Comparison of ENCODE assay signal across 8 mouse cellular contexts in the genomic region with DNA sequence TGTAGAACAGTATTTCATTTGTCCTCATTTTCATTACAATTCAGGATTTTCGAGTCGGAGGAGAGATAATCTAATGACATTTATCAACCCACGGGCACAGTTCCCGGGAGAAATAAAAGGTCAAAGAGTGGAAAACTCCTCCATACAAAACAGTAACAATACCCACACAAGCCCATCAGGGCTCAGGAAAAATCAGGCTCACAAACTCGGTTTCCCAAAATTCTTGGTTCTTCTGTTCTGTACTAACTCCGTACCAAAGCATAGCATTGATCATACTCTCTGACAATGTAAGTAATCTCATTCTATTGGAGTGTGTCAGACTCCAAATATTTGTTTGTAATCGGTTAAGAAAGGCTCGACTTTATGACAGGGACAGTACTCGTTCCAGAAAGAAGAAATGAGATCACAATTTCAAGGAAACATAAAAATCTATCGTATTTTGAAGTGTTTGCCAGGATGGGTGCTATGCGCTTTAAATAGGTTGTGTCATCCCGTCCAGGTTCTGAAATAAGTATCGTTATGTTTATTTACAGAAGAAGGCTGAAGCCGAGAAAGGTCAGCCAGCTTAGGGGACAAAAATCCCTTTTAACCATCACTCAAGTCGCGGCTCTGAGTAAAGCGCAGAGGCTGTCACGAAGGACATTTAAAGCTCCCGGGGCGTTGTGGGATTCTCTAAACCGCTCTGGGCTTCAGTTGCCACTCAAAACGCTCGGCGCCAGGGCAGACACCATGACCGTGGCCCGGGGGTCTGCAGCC. TPM values are rescaled to one million over a fixed set of nuclear protein-coding genes. Genes with fewer than 3 reads are reported as not detected.
DNase-seq lines count a peak whose midpoint lies in the region; ATAC-seq and TF ChIP-seq lines count a peak whose summit lies in the region.

No protein-coding gene starts in this region.

- H3K9me3 ChIP-seq in megakaryocyte, embryonic 14.5 days = peaks cover 8% of the 10 kb centered on the region
- no peaks in the 10 kb centered on the region for H3K9me3 ChIP-seq in intestine, postnatal 0 days (ENCODE audit: control insufficient read depth)

- H3K4me2 ChIP-seq in intestine, postnatal 0 days (replicated peaks; ENCODE audit: low read depth) = peak overlapping the region; percentile 80

- no peak for TF ChIP-seq CTCF in intestine, postnatal 0 days (IDR thresholded peaks at IDR 0.05; ENCODE audit: low read depth)
- TF ChIP-seq CTCF in small intestine, adult 2 months (IDR thresholded peaks at IDR 0.05; ENCODE audit: extremely low read depth, insufficient read length, insufficient replicate concordance, low read depth, low read length) = no peak

- H3K4me1 ChIP-seq in megakaryocyte, embryonic 14.5 days = peaks cover 59% of the 10 kb centered on the region
- no peaks in the 10 kb centered on the region for H3K4me1 ChIP-seq in intestine, postnatal 0 days (replicated peaks; ENCODE audit: control insufficient read depth, insufficient read depth, low read length)
- peaks cover 12% of the 10 kb centered on the region for H3K4me1 ChIP-seq in small intestine, adult 2 months (ENCODE audit: control insufficient read depth, insufficient read depth, insufficient read length, low read length)

- WGBS in intestine, postnatal 0 days = 3% methylated on average over 26 of the region's 26 CpGs
- WGBS in small intestine, adult 2 months = 1% methylated on average over 26 of the region's 26 CpGs

- ATAC-seq in megakaryocyte, adult 5-6 weeks (ENCODE audit: poor library complexity, severe bottlenecking) = no peak
- no peak for ATAC-seq in intestine, postnatal 0 days

- no peaks in the 10 kb centered on the region for H3K27me3 ChIP-seq in megakaryocyte, embryonic 14.5 days (replicated peaks)
- no peaks in the 10 kb centered on the region for H3K27me3 ChIP-seq in intestine, postnatal 0 days (replicated peaks; ENCODE audit: control insufficient read depth, insufficient read depth, low read length)
- H3K27me3 ChIP-seq in small intestine, adult 2 months (ENCODE audit: control insufficient read depth, insufficient read depth, low read length) = no peaks in the 10 kb centered on the region

- TF ChIP-seq POLR2A in small intestine, adult 2 months (IDR thresholded peaks at IDR 0.05; ENCODE audit: low read depth, low read length) = no peak

- DNase-seq in adrenal gland, adult 2 months = peak; percentile 33
- no peak for DNase-seq in adrenal gland, postnatal 4 days (ENCODE audit: low spot score in 2 of 2)
- no peak for DNase-seq in right cerebral cortex, adult 18-20 months
- no peak for DNase-seq in left cerebral cortex, adult 9 months (ENCODE audit: low spot score in 2 of 2)

- H3K4me3 ChIP-seq in megakaryocyte, embryonic 14.5 days (replicated peaks) = peak overlapping the region; percentile 100
- H3K4me3 ChIP-seq in intestine, postnatal 0 days (ENCODE audit: low read depth, low read length) = peak overlapping the region; percentile 99
- peak overlapping the region; percentile 82 for H3K4me3 ChIP-seq in small intestine, adult 2 months (ENCODE audit: low read depth, low read length)

- H3K36me3 ChIP-seq in megakaryocyte, embryonic 14.5 days (replicated peaks; ENCODE audit: low read length) = peaks cover 11% of the 10 kb centered on the region
- no peaks in the 10 kb centered on the region for H3K36me3 ChIP-seq in intestine, postnatal 0 days (ENCODE audit: control insufficient read depth, insufficient read depth)
- no peaks in the 10 kb centered on the region for H3K36me3 ChIP-seq in small intestine, adult 2 months (ENCODE audit: control insufficient read depth, insufficient read depth, low read length)

- H3K27ac ChIP-seq in intestine, postnatal 0 days (ENCODE audit: low read depth, low read length) = no peak overlapping the region; the same call in 1 of the 2 replicates
- H3K27ac ChIP-seq in small intestine, adult 2 months (ENCODE audit: insufficient read depth, low read depth, low read length) = peak overlapping the region; percentile 60

- peak overlapping the region; percentile 81 for H3K9ac ChIP-seq in intestine, postnatal 0 days (ENCODE audit: low read depth, low read length)

RNA-seq across cellular contexts. Expression of a gene that starts 0.7 kb away (rescaled TPM):
- total RNA-seq in adrenal gland, adult 2 months (2021) = 1 to 10 TPM; 3.5 to 5.2 TPM
- polyA plus RNA-seq in adrenal gland, adult 2 months (2012; rRNA removed) = 0.83 TPM in 2 replicates
- total RNA-seq in adrenal gland, postnatal 4 days (2021) = 10 to 100 TPM; 11.6 to 12.2 TPM
- polyA plus RNA-seq in megakaryocyte, embryonic 14.5 days (2012; ENCODE audit: insufficient read depth, low replicate concordance) = 1.8 TPM in 1 of 2 replicates, not detected in the other
- total RNA-seq in megakaryocyte, adult 5-6 weeks (2015) = 48.5 and 50.3 TPM in 2 replicates
- 62.7 and 65.3 TPM in 2 replicates for total RNA-seq in megakaryocyte, adult 5-6 weeks (2017)
- polyA plus RNA-seq in intestine, postnatal 0 days (2015; fragmentation: Nextera tagmentation; extraction: Ambion mirVana) = 3.5 TPM in 2 replicates
- polyA plus RNA-seq in small intestine, adult 2 months (2012; rRNA removed) = 0.71 and 2.1 TPM in 2 replicates

RNA-seq across cellular contexts. Expression of a gene that starts 28.6 kb away (rescaled TPM):
- 10 to 100 TPM in 1 of 2 experiments, 1 to 10 TPM in 1; 3.8 to 10.8 TPM for total RNA-seq in adrenal gland, adult 2 months (2021)
- polyA plus RNA-seq in adrenal gland, adult 2 months (2012; rRNA removed) = 9.7 and 14.7 TPM in 2 replicates
- 10 to 100 TPM; 11.9 to 12.2 TPM for total RNA-seq in adrenal gland, postnatal 4 days (2021)
- polyA plus RNA-seq in megakaryocyte, embryonic 14.5 days (2012; ENCODE audit: insufficient read depth, low replicate concordance) = 25.1 and 50.6 TPM in 2 replicates
- 5.2 and 6.3 TPM in 2 replicates for total RNA-seq in megakaryocyte, adult 5-6 weeks (2015)
- 6.1 and 6.3 TPM in 2 replicates for total RNA-seq in megakaryocyte, adult 5-6 weeks (2017)
- 6.4 and 8.3 TPM in 2 replicates for polyA plus RNA-seq in intestine, postnatal 0 days (2015; fragmentation: Nextera tagmentation; extraction: Ambion mirVana)
- 8.1 and 29.1 TPM in 2 replicates for polyA plus RNA-seq in small intestine, adult 2 months (2012; rRNA removed)

RNA-seq across cellular contexts. Expression of a gene that starts 46.8 kb away (rescaled TPM):
- total RNA-seq in adrenal gland, adult 2 months (2021) = 1 to 10 TPM; 1.2 to 2.6 TPM
- 5.5 and 6.7 TPM in 2 replicates for polyA plus RNA-seq in adrenal gland, adult 2 months (2012; rRNA removed)
- 1 to 10 TPM; 7.5 to 9.3 TPM for total RNA-seq in adrenal gland, postnatal 4 days (2021)
- polyA plus RNA-seq in megakaryocyte, embryonic 14.5 days (2012; ENCODE audit: insufficient read depth, low replicate concordance) = 16.8 and 19.5 TPM in 2 replicates
- total RNA-seq in megakaryocyte, adult 5-6 weeks (2015) = 7.7 and 9.5 TPM in 2 replicates
- total RNA-seq in megakaryocyte, adult 5-6 weeks (2017) = 9.2 and 9.4 TPM in 2 replicates
- polyA plus RNA-seq in intestine, postnatal 0 days (2015; fragmentation: Nextera tagmentation; extraction: Ambion mirVana) = 3.8 and 4.5 TPM in 2 replicates
- polyA plus RNA-seq in small intestine, adult 2 months (2012; rRNA removed) = 13.7 and 62.2 TPM in 2 replicates

RNA-seq across cellular contexts. Expression of a gene that starts 57.7 kb away (rescaled TPM):
- total RNA-seq in adrenal gland, adult 2 months (2021) = 10 to 100 TPM in 1 of 2 experiments, 1 to 10 TPM in 1; 2.9 to 18.1 TPM
- polyA plus RNA-seq in adrenal gland, adult 2 months (2012; rRNA removed) = 11.9 and 17.9 TPM in 2 replicates
- 1 to 10 TPM; 7.1 to 8.3 TPM for total RNA-seq in adrenal gland, postnatal 4 days (2021)
- 0.34 TPM in 1 of 2 replicates, not detected in the other for polyA plus RNA-seq in megakaryocyte, embryonic 14.5 days (2012; ENCODE audit: insufficient read depth, low replicate concordance)
- total RNA-seq in megakaryocyte, adult 5-6 weeks (2015) = 0.05 and 0.29 TPM in 2 replicates
- not detected in 2 replicates for total RNA-seq in megakaryocyte, adult 5-6 weeks (2017)
- polyA plus RNA-seq in intestine, postnatal 0 days (2015; fragmentation: Nextera tagmentation; extraction: Ambion mirVana) = 0.27 and 0.35 TPM in 2 replicates
- polyA plus RNA-seq in small intestine, adult 2 months (2012; rRNA removed) = 0.27 and 0.94 TPM in 2 replicates
